Mouse (Mus musculus) retina, postnatal 7 days (tissue): ENCODE measurements at regions not wholly inside any gene's neighbourhood (a gene's known extent, or its start where the extent isn't known, plus 50 kb on each side); places are given as distances from the start of the nearest gene placed in this dataset.
A peak's percentile ranks its signal among the peaks of the same experiment; 100 is the strongest.
"Not testable (repeated sequence)": the region's sequence is repeated elsewhere in the genome, so short reads cannot be mapped to it uniquely, and the experiment has no call there.

Source experiments
- DNase-seq: peaks from one replicate; pipeline ENCODE4 v3.0.0-alpha.2; 2012; ENCODE audit warnings: low read depth, low spot score

- DNase-seq, result no peak
These were observed 58.7 kb upstream of the Olig3 start for GRCm38 (mm10) chr10:19297669-19298068.

GRCm38 (mm10) chr10:19295388-19296013, 60.8 kb upstream of the Olig3 start:
- DNase-seq, result no peak

- no peak for DNase-seq
These were observed 64.9 kb upstream of the Olig3 start for GRCm38 (mm10) chr10:19291474-19291873.

- DNase-seq, result not testable (repeated sequence)
These were observed 65.3 kb upstream of the Olig3 start for GRCm38 (mm10) chr10:19291039-19291438.

GRCm38 (mm10) chr10:19282166-19282565, 74.2 kb upstream of the Olig3 start:
- DNase-seq, result no peak

- DNase-seq, result no peak
These were observed 75.3 kb upstream of the Olig3 start for GRCm38 (mm10) chr10:19281021-19281420.

- no peak for DNase-seq
These were observed 78.0 kb upstream of the Olig3 start for GRCm38 (mm10) chr10:19278189-19278842.

GRCm38 (mm10) chr10:19277103-19277827, 79.1 kb upstream of the Olig3 start:
- no peak for DNase-seq

- DNase-seq, result no peak
These were observed 81.3 kb upstream of the Olig3 start for GRCm38 (mm10) chr10:19274985-19275384.

GRCm38 (mm10) chr10:19269418-19269817, 86.9 kb upstream of the Olig3 start:
- no peak for DNase-seq

- DNase-seq, result no peak
These were observed 88.3 kb upstream of the Olig3 start for GRCm38 (mm10) chr10:19268051-19268450.

GRCm38 (mm10) chr10:19240102-19240759, 116.1 kb upstream of the Olig3 start:
- DNase-seq, result peak; percentile 51

- DNase-seq, result no peak
These were observed 140.1 kb upstream of the Olig3 start for GRCm38 (mm10) chr10:19216240-19216639.

GRCm38 (mm10) chr10:19209751-19210150, 146.6 kb upstream of the Olig3 start:
- no peak for DNase-seq

- DNase-seq, result no peak
These were observed 148.1 kb upstream of the Olig3 start for GRCm38 (mm10) chr10:19208101-19208722.

GRCm38 (mm10) chr10:19207505-19207904, 148.8 kb upstream of the Olig3 start:
- no peak for DNase-seq

- DNase-seq, result no peak
These were observed 156.0 kb upstream of the Olig3 start for GRCm38 (mm10) chr10:19200311-19200710.

- DNase-seq, result no peak
These were observed 160.7 kb upstream of the Olig3 start for GRCm38 (mm10) chr10:19195676-19196075.

- DNase-seq, result no peak
These were observed 161.7 kb upstream of the Olig3 start for GRCm38 (mm10) chr10:19194646-19195045.

- no peak for DNase-seq
These were observed 163.2 kb upstream of the Olig3 start for GRCm38 (mm10) chr10:19192971-19193758.

- DNase-seq, result no peak
These were observed 164.1 kb upstream of the Olig3 start for GRCm38 (mm10) chr10:19192221-19192620.
